Mouse (Mus musculus) lung, adult 2 months (tissue): ENCODE results near the gene Yae1d1. TPM values are rescaled to one million over a fixed set of nuclear protein-coding genes. Genes with fewer than 3 reads are reported as not detected.
A peak's percentile ranks its signal among the peaks of the same experiment; 100 is the strongest.
"Not testable (repeated sequence)": the region's sequence is repeated elsewhere in the genome, so short reads cannot be mapped to it uniquely, and the experiment has no call there.

ENCODE experiments used
- DNase-seq: peaks from one replicate; pipeline ENCODE4 v3.0.0; 2022
- H3K4me1 ChIP-seq: fragments of 200-500 bp; 2 replicates; pipeline ENCODE4 v1.6.1; 2011; ENCODE audit warnings: low read length; ENCODE audit not compliant: control insufficient read depth, insufficient read depth
- H3K4me3 ChIP-seq: fragments of 200-500 bp; replicated peaks from 2 replicates; pipeline ENCODE3; 2011; ENCODE audit warnings: low read depth, mild to moderate bottlenecking, control low read depth, low read length; ENCODE audit errors: extremely low read depth
- CTCF ChIP-seq: fragments of 200-500 bp; IDR thresholded peaks from 2 replicates; pipeline ENCODE4 v1.5.1; 2011; ENCODE audit warnings: mild to moderate bottlenecking, low read length, control low read depth; ENCODE audit not compliant: insufficient read depth
- POLR2A ChIP-seq: fragments of 200-500 bp; IDR thresholded peaks from 2 replicates; pipeline ENCODE4 v1.6.1; 2011; ENCODE audit warnings: low read depth, mild to moderate bottlenecking, control low read depth, low read length, borderline replicate concordance; ENCODE audit errors: extremely low read depth
- WGBS: fragments of 180-500 bp; shearing (Covaris S2); methylation state at CpG from one replicate; pipeline ENCODE4 v1.1.7; 2018; 5-methylcytosine and 5-hydroxymethylcytosine counted together
- polyA plus RNA-seq: library from polyadenylated mRNA; depleted of rRNA; stranded (reverse); fragments of >200 nt; gene quantifications from 2 replicates; pipeline ENCODE4 v1.2.3, GENCODE M21; 2012

The Yae1d1 gene
- polyA plus RNA-seq, 1 experiment: 16.1 TPM

DNA sequence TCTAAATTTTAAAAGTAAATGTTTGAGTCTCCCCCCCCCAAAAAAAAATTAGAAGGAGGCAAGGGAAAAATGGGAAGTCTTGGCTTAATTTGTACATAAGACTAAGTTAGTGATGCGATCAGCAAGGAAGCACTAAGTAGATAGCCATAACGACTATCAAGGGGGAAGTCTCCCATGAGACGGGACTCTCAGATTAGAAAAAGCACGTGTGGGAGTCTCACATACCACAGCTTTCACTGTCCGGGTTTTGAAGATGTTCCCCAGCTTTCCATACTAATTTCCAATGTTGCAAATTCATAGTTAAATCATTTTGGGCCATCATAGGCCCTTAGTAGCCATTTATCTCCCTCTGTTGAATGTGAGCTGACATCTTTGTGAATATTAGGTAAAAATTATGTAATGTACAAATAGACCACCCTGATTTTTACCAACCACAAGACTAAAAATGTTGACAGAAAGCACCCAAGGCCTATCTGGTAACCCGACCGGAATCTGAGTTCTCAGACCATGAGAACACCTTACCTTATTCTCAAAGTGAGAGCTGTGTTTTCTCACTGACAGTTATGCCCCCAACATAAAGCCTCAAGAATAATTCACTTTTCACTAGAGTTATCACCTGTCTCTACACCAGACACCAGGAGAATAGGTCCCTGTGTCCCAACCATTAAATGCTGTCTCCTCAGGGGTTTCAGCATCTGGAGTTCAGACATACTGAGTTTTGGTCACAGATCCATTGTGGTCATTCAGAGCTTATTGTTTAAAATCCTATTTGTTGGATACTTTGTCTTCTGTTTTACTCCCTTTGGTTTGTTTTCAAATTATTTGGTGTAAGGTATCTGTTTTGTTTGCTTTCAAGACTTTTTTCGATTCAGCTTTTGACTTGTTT, 16.1 kb downstream of the Yae1d1 start:
- H3K4me3 ChIP-seq: no peak overlapping the region
- no peaks in the 10 kb centered on the region for H3K4me1 ChIP-seq
- no peak for DNase-seq
- 72% methylated on average over 8 of the region's 8 CpGs for WGBS
- TF ChIP-seq CTCF (no peak), POLR2A (no peak)

- 39% methylated on average over 2 of the region's 2 CpGs for WGBS
- no peak overlapping the region for H3K4me3 ChIP-seq
- no peak for DNase-seq
- TF ChIP-seq CTCF (no peak), POLR2A (no peak)
- H3K4me1 ChIP-seq: no peaks in the 10 kb centered on the region
Observed at GRCm38 (mm10) chr13:17975891-17976290, 17.3 kb downstream of the Yae1d1 start.

DNA sequence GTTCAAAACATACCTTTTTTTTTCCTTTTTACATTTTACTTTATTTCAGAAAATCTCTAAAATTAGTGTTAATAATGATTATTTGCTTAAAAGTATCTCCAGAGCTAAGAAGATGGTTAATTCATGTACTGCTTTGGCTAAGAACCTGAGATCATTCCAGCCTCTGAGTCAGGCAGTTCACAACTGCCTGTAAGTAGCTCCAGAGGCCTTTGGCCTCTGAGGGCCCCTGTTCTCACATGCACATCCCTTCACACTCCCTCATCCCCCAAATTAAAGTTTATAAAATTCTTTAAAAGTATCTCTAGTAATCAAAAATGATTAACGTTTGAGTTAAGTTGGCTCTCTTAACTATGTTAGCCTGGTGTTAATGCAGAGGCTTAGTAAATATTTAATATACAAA, 17.7 kb downstream of the Yae1d1 start:
- TF ChIP-seq POLR2A: no peak
- no peak for TF ChIP-seq CTCF
- Histone ChIP-seq H3K4me3 (no peak overlapping the region), H3K4me1 (no peaks in the 10 kb centered on the region)
- 60% methylated on average over 1 of the region's 1 CpGs for WGBS
- DNase-seq: no peak

GRCm38 (mm10) chr13:17974734-17975133, 18.4 kb downstream of the Yae1d1 start:
- H3K4me3 ChIP-seq: no peak overlapping the region
- TF ChIP-seq CTCF (no peak), POLR2A (no peak)
- H3K4me1 ChIP-seq: no peaks in the 10 kb centered on the region
- DNase-seq: no peak
- 91% methylated on average over 9 of the region's 9 CpGs for WGBS

DNA sequence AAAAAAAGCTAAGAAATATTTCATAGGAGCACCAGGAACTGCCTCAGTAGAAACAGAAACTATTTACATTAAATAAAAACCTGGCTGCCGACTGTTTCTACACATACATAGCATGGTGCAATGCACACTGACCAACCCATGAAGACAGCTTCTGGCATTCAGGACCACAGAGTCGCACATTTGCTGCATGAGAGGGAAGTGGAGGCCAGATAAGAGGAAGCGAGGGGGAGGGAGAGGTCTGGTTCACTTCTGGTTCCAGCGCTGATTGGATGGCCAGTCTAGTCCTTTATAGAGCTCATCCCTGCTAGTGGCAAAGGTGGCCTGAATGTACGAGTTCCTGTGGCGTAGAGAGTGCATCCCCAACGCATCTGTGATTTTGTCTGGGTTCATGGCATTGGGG, 32.5 kb downstream of the Yae1d1 start:
- DNase-seq: no peak
- WGBS: 75% methylated on average over 7 of the region's 7 CpGs
- no peaks in the 10 kb centered on the region for H3K4me1 ChIP-seq
- TF ChIP-seq CTCF (no peak), POLR2A (no peak)
- no peak overlapping the region for H3K4me3 ChIP-seq

- H3K4me3 ChIP-seq: no peak overlapping the region
- no peaks in the 10 kb centered on the region for H3K4me1 ChIP-seq
- TF ChIP-seq POLR2A (no peak), CTCF (no peak)
- 50% methylated on average over 1 of the region's 1 CpGs for WGBS
- no peak for DNase-seq
Observed at GRCm38 (mm10) chr13:17954282-17954681, 38.9 kb downstream of the Yae1d1 start.

GRCm38 (mm10) chr13:17950581-17950980, 42.6 kb downstream of the Yae1d1 start:
- H3K4me3 ChIP-seq, DNase-seq, H3K4me1 ChIP-seq: not testable (repeated sequence)
- 89% methylated on average over 8 of the region's 8 CpGs for WGBS

GRCm38 (mm10) chr13:17949555-17949954, 43.6 kb downstream of the Yae1d1 start:
- 71% methylated on average over 18 of the region's 18 CpGs for WGBS
- Histone ChIP-seq H3K4me3 (no peak overlapping the region), H3K4me1 (no peaks in the 10 kb centered on the region)
- TF ChIP-seq CTCF (no peak), POLR2A (no peak)
- no peak for DNase-seq

- WGBS: 8% methylated on average over 51 of the region's 69 CpGs
- Histone ChIP-seq H3K4me3 (peak within 1 kb of the TSS; percentile 97), H3K4me1 (peaks cover 3% of the 10 kb centered on the region)
- no peak for TF ChIP-seq CTCF
- TF ChIP-seq POLR2A: peak; percentile 79
- peak; percentile 94 for DNase-seq
Observed at GRCm38 (mm10) chr13:17944078-17944917, 48.9 kb downstream of the Yae1d1 start, which contains the start of gene Rala. Rala (minus strand) TSS chr13:17944239.
